Mouse (Mus musculus): ENCODE data around the gene Prkci. TPM values are rescaled to one million over a fixed set of nuclear protein-coding genes. Genes with fewer than 3 reads are reported as not detected.
A peak's percentile ranks its signal among the peaks of the same experiment; 100 is the strongest.

The Prkci gene
- polyA plus RNA-seq, 1 experiment from 2014 or later: 15.1 TPM

GRCm38 (mm10) chr3:31019793-31020447, 24.4 kb downstream of the Prkci start:
- WGBS: 88% methylated on average over 5 of the region's 5 CpGs
- Histone ChIP-seq H3K4me3 (no peak overlapping the region), H3K4me2 (no peak overlapping the region), H3K4me1 (replicated peaks) (peaks cover 24% of the 10 kb centered on the region), H3K27ac (no peak overlapping the region), H3K9me3 (replicated peaks) (no peaks in the 10 kb centered on the region), H3K36me3 (peaks cover 2% of the 10 kb centered on the region; the same call in 1 of the 2 replicates), H3K27me3 (no peaks in the 10 kb centered on the region), H3K9ac (no peak overlapping the region)
- ATAC-seq (replicated peaks; ENCODE audit: insufficient number of reproducible peaks, insufficient read depth, low FRiP score, low read depth): no peak

- 69% methylated on average over 4 of the region's 4 CpGs for WGBS
Measured at GRCm38 (mm10) chr3:31020656-31021055, 25.1 kb downstream of the Prkci start.

GRCm38 (mm10) chr3:31022895-31023436, 27.4 kb downstream of the Prkci start:
- no peaks in the 10 kb centered on the region for H3K27me3 ChIP-seq
- 17% methylated on average over 7 of the region's 7 CpGs for WGBS
- H3K4me1 ChIP-seq (replicated peaks): peaks cover 18% of the 10 kb centered on the region
- peak overlapping the region; percentile 41 for H3K27ac ChIP-seq
- peaks cover 6% of the 10 kb centered on the region; the same call in 1 of the 2 replicates for H3K36me3 ChIP-seq
- H3K9me3 ChIP-seq (replicated peaks): no peaks in the 10 kb centered on the region
- H3K4me2 ChIP-seq: peak overlapping the region; percentile 15
- peak; percentile 80 for ATAC-seq (replicated peaks; ENCODE audit: insufficient number of reproducible peaks, insufficient read depth, low FRiP score, low read depth)
- H3K9ac ChIP-seq: no peak overlapping the region
- no peak overlapping the region for H3K4me3 ChIP-seq

More at GRCm38 (mm10) chr3:31020656-31021055, 25.1 kb downstream of the Prkci start:
- Histone ChIP-seq H3K9me3 (replicated peaks) (no peaks in the 10 kb centered on the region), H3K36me3 (peaks cover 2% of the 10 kb centered on the region; the same call in 1 of the 2 replicates), H3K4me1 (replicated peaks) (peaks cover 24% of the 10 kb centered on the region), H3K4me3 (no peak overlapping the region), H3K9ac (no peak overlapping the region), H3K4me2 (no peak overlapping the region), H3K27me3 (no peaks in the 10 kb centered on the region), H3K27ac (no peak overlapping the region)
- ATAC-seq (replicated peaks; ENCODE audit: insufficient number of reproducible peaks, insufficient read depth, low FRiP score, low read depth): no peak

GRCm38 (mm10) chr3:31027718-31028117, 32.2 kb downstream of the Prkci start:
- no peak for ATAC-seq (replicated peaks; ENCODE audit: insufficient number of reproducible peaks, insufficient read depth, low FRiP score, low read depth)
- WGBS: 90% methylated on average over 8 of the region's 8 CpGs
- H3K36me3 ChIP-seq: peaks cover 4% of the 10 kb centered on the region; the same call in 1 of the 2 replicates

GRCm38 (mm10) chr3:31031621-31032020, 36.1 kb downstream of the Prkci start:
- no peak overlapping the region for H3K4me3 ChIP-seq
- no peak for ATAC-seq (replicated peaks; ENCODE audit: insufficient number of reproducible peaks, insufficient read depth, low FRiP score, low read depth)
- H3K4me1 ChIP-seq (replicated peaks): no peaks in the 10 kb centered on the region
- H3K27ac ChIP-seq: no peak overlapping the region
- no peak overlapping the region for H3K4me2 ChIP-seq
- no peak overlapping the region for H3K9ac ChIP-seq
- 91% methylated on average over 9 of the region's 9 CpGs for WGBS
- H3K36me3 ChIP-seq: no peaks in the 10 kb centered on the region
- H3K9me3 ChIP-seq (replicated peaks): no peaks in the 10 kb centered on the region
- no peaks in the 10 kb centered on the region for H3K27me3 ChIP-seq

More at GRCm38 (mm10) chr3:31027718-31028117, 32.2 kb downstream of the Prkci start:
- H3K9me3 ChIP-seq (replicated peaks): no peaks in the 10 kb centered on the region
- H3K27ac ChIP-seq: no peak overlapping the region
- no peak overlapping the region for H3K4me3 ChIP-seq
- H3K4me2 ChIP-seq: no peak overlapping the region
- H3K4me1 ChIP-seq (replicated peaks): peaks cover 10% of the 10 kb centered on the region
- H3K9ac ChIP-seq: no peak overlapping the region
- no peaks in the 10 kb centered on the region for H3K27me3 ChIP-seq

- no peak overlapping the region for H3K27ac ChIP-seq
- H3K4me2 ChIP-seq: no peak overlapping the region
- no peak overlapping the region for H3K9ac ChIP-seq
- H3K36me3 ChIP-seq: no peaks in the 10 kb centered on the region; the same call in 1 of the 2 replicates
- WGBS: 72% methylated on average over 3 of the region's 3 CpGs
- no peaks in the 10 kb centered on the region for H3K27me3 ChIP-seq
- H3K4me1 ChIP-seq (replicated peaks): no peaks in the 10 kb centered on the region
- no peaks in the 10 kb centered on the region for H3K9me3 ChIP-seq (replicated peaks)
- H3K4me3 ChIP-seq: no peak overlapping the region
- no peak for ATAC-seq (replicated peaks; ENCODE audit: insufficient number of reproducible peaks, insufficient read depth, low FRiP score, low read depth)
Measured at GRCm38 (mm10) chr3:31033644-31034043, 38.1 kb downstream of the Prkci start.

GRCm38 (mm10) chr3:31037851-31038250, 42.3 kb downstream of the Prkci start:
- ATAC-seq (replicated peaks; ENCODE audit: insufficient number of reproducible peaks, insufficient read depth, low FRiP score, low read depth): no peak
- no peaks in the 10 kb centered on the region for H3K9me3 ChIP-seq (replicated peaks)
- H3K4me2 ChIP-seq: no peak overlapping the region
- no peak overlapping the region for H3K27ac ChIP-seq
- H3K4me3 ChIP-seq: no peak overlapping the region
- 92% methylated on average over 13 of the region's 13 CpGs for WGBS
- no peaks in the 10 kb centered on the region for H3K4me1 ChIP-seq (replicated peaks)
- no peaks in the 10 kb centered on the region for H3K27me3 ChIP-seq
- no peak overlapping the region for H3K9ac ChIP-seq
- peaks cover 30% of the 10 kb centered on the region for H3K36me3 ChIP-seq

GRCm38 (mm10) chr3:31038689-31039088, 43.1 kb downstream of the Prkci start:
- Histone ChIP-seq H3K27ac (no peak overlapping the region), H3K4me3 (no peak overlapping the region), H3K9ac (no peak overlapping the region), H3K9me3 (replicated peaks) (no peaks in the 10 kb centered on the region), H3K4me2 (no peak overlapping the region), H3K36me3 (peaks cover 34% of the 10 kb centered on the region), H3K4me1 (replicated peaks) (no peaks in the 10 kb centered on the region), H3K27me3 (no peaks in the 10 kb centered on the region)
- no peak for ATAC-seq (replicated peaks; ENCODE audit: insufficient number of reproducible peaks, insufficient read depth, low FRiP score, low read depth)
- 74% methylated on average over 10 of the region's 10 CpGs for WGBS

GRCm38 (mm10) chr3:31042992-31043391, 47.4 kb downstream of the Prkci start:
- Histone ChIP-seq H3K4me3 (no peak overlapping the region), H3K27me3 (no peaks in the 10 kb centered on the region), H3K4me1 (replicated peaks) (no peaks in the 10 kb centered on the region), H3K27ac (no peak overlapping the region), H3K9ac (no peak overlapping the region), H3K4me2 (no peak overlapping the region), H3K9me3 (replicated peaks) (no peaks in the 10 kb centered on the region), H3K36me3 (peaks cover 40% of the 10 kb centered on the region)
- ATAC-seq (replicated peaks; ENCODE audit: insufficient number of reproducible peaks, insufficient read depth, low FRiP score, low read depth): no peak
- 85% methylated on average over 2 of the region's 2 CpGs for WGBS

- H3K4me3 ChIP-seq: no peak overlapping the region
- H3K36me3 ChIP-seq: peaks cover 39% of the 10 kb centered on the region
- ATAC-seq (replicated peaks; ENCODE audit: insufficient number of reproducible peaks, insufficient read depth, low FRiP score, low read depth): no peak
- H3K9me3 ChIP-seq (replicated peaks): no peaks in the 10 kb centered on the region
- WGBS: 75% methylated on average over 3 of the region's 3 CpGs
- no peak overlapping the region for H3K9ac ChIP-seq
- no peak overlapping the region for H3K27ac ChIP-seq
- no peaks in the 10 kb centered on the region for H3K27me3 ChIP-seq
- H3K4me1 ChIP-seq (replicated peaks): no peaks in the 10 kb centered on the region
- no peak overlapping the region for H3K4me2 ChIP-seq
Measured at GRCm38 (mm10) chr3:31047263-31047662, 51.7 kb downstream of the Prkci start.

GRCm38 (mm10) chr3:31049087-31049486, 53.5 kb downstream of the Prkci start:
- H3K4me3 ChIP-seq: no peak overlapping the region
- H3K36me3 ChIP-seq: peaks cover 29% of the 10 kb centered on the region
- WGBS: 85% methylated on average over 5 of the region's 5 CpGs
- H3K9me3 ChIP-seq (replicated peaks): no peaks in the 10 kb centered on the region
- H3K27me3 ChIP-seq: no peaks in the 10 kb centered on the region
- no peak for ATAC-seq (replicated peaks; ENCODE audit: insufficient number of reproducible peaks, insufficient read depth, low FRiP score, low read depth)
- no peak overlapping the region for H3K9ac ChIP-seq
- H3K27ac ChIP-seq: no peak overlapping the region
- no peak overlapping the region for H3K4me2 ChIP-seq
- H3K4me1 ChIP-seq (replicated peaks): no peaks in the 10 kb centered on the region

- H3K4me3 ChIP-seq: no peak overlapping the region
- H3K9ac ChIP-seq: no peak overlapping the region
- whole genome bisulfite sequencing: 59% methylated on average over 7 of the region's 7 CpGs
- H3K9me3 ChIP-seq (replicated peaks): no peaks in the 10 kb centered on the region
- peaks cover 26% of the 10 kb centered on the region for H3K36me3 ChIP-seq
- no peaks in the 10 kb centered on the region for H3K27me3 ChIP-seq
- no peak for ATAC-seq (replicated peaks; ENCODE audit: insufficient number of reproducible peaks, insufficient read depth, low FRiP score, low read depth)
- no peak overlapping the region for H3K27ac ChIP-seq
- H3K4me1 ChIP-seq (replicated peaks): peaks cover 4% of the 10 kb centered on the region
- no peak overlapping the region for H3K4me2 ChIP-seq
Measured at GRCm38 (mm10) chr3:31050375-31050774, 54.8 kb downstream of the Prkci start.
